Comparison of ENCODE assay signal across 25 mouse cellular contexts in genomic region chr12:65403124-65403523, GRCm38 (mm10).
DNase-seq lines count a peak whose midpoint lies in the region; ATAC-seq lines count a peak whose summit lies in the region.
"Had no signal": no experiment of that assay in that cellular context is flagged by ENCODE, and none has a peak within 500 bp of the region (broad histone marks: within the 10 kb centered on the region; RNA-seq: fewer than 3 reads in every experiment).

No protein-coding gene starts in this region.

- no peaks in the 10 kb centered on the region for H3K4me1 ChIP-seq in forebrain, embryonic 13.5 days
- no peaks in the 10 kb centered on the region for H3K4me1 ChIP-seq in forebrain, embryonic 16.5 days (replicated peaks; ENCODE audit: control insufficient read depth, insufficient read depth, low read length)
- H3K4me1 ChIP-seq in kidney, embryonic 16.5 days (ENCODE audit: insufficient read depth, low read length) = no peaks in the 10 kb centered on the region
- no peaks in the 10 kb centered on the region for H3K4me1 ChIP-seq in midbrain, embryonic 13.5 days (replicated peaks)
- no peaks in the 10 kb centered on the region for H3K4me1 ChIP-seq in midbrain, embryonic 16.5 days (ENCODE audit: control insufficient read depth, insufficient read depth, low read length)
- H3K4me1 ChIP-seq: heart, embryonic 10.5 days; heart, embryonic 13.5 days; hindbrain, embryonic 12.5 days; hindbrain, embryonic 15.5 days; intestine, embryonic 15.5 days had no signal

- 88% methylated on average over 2 of the region's 2 CpGs for WGBS in forebrain, embryonic 13.5 days
- WGBS in forebrain, embryonic 16.5 days = 90% methylated on average over 2 of the region's 2 CpGs
- WGBS in kidney, embryonic 16.5 days = 92% methylated on average over 2 of the region's 2 CpGs
- 94% methylated on average over 2 of the region's 2 CpGs for WGBS in midbrain, embryonic 13.5 days
- 89% methylated on average over 2 of the region's 2 CpGs for WGBS in midbrain, embryonic 16.5 days

- H3K4me2 ChIP-seq in forebrain, embryonic 13.5 days = no peak overlapping the region
- no peak overlapping the region for H3K4me2 ChIP-seq in forebrain, embryonic 16.5 days (ENCODE audit: low read length)
- no peak overlapping the region for H3K4me2 ChIP-seq in kidney, embryonic 16.5 days (replicated peaks; ENCODE audit: low read depth, low read length)
- H3K4me2 ChIP-seq in midbrain, embryonic 13.5 days (replicated peaks) = no peak overlapping the region
- no peak overlapping the region for H3K4me2 ChIP-seq in midbrain, embryonic 16.5 days (ENCODE audit: low read length)
- H3K4me2 ChIP-seq: heart, embryonic 13.5 days; hindbrain, embryonic 12.5 days; hindbrain, embryonic 15.5 days; intestine, embryonic 15.5 days had no signal

- no peaks in the 10 kb centered on the region for H3K36me3 ChIP-seq in forebrain, embryonic 13.5 days (ENCODE audit: poor library complexity, severe bottlenecking)
- H3K36me3 ChIP-seq in forebrain, embryonic 16.5 days (ENCODE audit: control insufficient read depth, insufficient read depth) = no peaks in the 10 kb centered on the region
- no peaks in the 10 kb centered on the region for H3K36me3 ChIP-seq in kidney, embryonic 16.5 days (ENCODE audit: insufficient read depth, low read length)
- no peaks in the 10 kb centered on the region for H3K36me3 ChIP-seq in midbrain, embryonic 13.5 days
- no peaks in the 10 kb centered on the region for H3K36me3 ChIP-seq in midbrain, embryonic 16.5 days (ENCODE audit: control insufficient read depth, insufficient read depth, low read length)
- H3K36me3 ChIP-seq: G1E; heart, embryonic 10.5 days; heart, embryonic 13.5 days; hindbrain, embryonic 12.5 days; hindbrain, embryonic 15.5 days; intestine, embryonic 15.5 days had no signal

- no peaks in the 10 kb centered on the region for H3K27me3 ChIP-seq in forebrain, embryonic 13.5 days
- no peaks in the 10 kb centered on the region for H3K27me3 ChIP-seq in forebrain, embryonic 16.5 days (replicated peaks; ENCODE audit: control insufficient read depth, insufficient read depth, low read length)
- H3K27me3 ChIP-seq in kidney, embryonic 16.5 days (ENCODE audit: insufficient read depth, low read length) = no peaks in the 10 kb centered on the region
- H3K27me3 ChIP-seq in midbrain, embryonic 13.5 days = no peaks in the 10 kb centered on the region
- no peaks in the 10 kb centered on the region for H3K27me3 ChIP-seq in midbrain, embryonic 16.5 days (ENCODE audit: control insufficient read depth, insufficient read depth, low read depth, low read length)
- H3K27me3 ChIP-seq: CH12.LX; heart, embryonic 13.5 days; hindbrain, embryonic 12.5 days; hindbrain, embryonic 15.5 days; intestine, embryonic 15.5 days; Patski had no signal

- H3K9ac ChIP-seq in forebrain, embryonic 13.5 days = no peak overlapping the region
- no peak overlapping the region for H3K9ac ChIP-seq in forebrain, embryonic 16.5 days (replicated peaks; ENCODE audit: low read depth, low read length)
- H3K9ac ChIP-seq in kidney, embryonic 16.5 days (replicated peaks; ENCODE audit: low read length) = no peak overlapping the region
- H3K9ac ChIP-seq in midbrain, embryonic 13.5 days (replicated peaks) = no peak overlapping the region
- H3K9ac ChIP-seq in midbrain, embryonic 16.5 days (ENCODE audit: low read depth, low read length) = no peak overlapping the region
- H3K9ac ChIP-seq: heart, embryonic 13.5 days; hindbrain, embryonic 12.5 days; hindbrain, embryonic 15.5 days; intestine, embryonic 15.5 days had no signal

- no peak for DNase-seq in kidney, postnatal 10 days
- DNase-seq: adrenal gland, postnatal 10 days; adrenal gland, postnatal 36 days; B cell, adult 2 months; cerebellum, adult 18-20 months; cerebellum, adult 9-10 months; cerebellum, postnatal 14 days; gastrocnemius, postnatal 10 days; gastrocnemius, postnatal 36 days; heart, adult 2 months; heart, postnatal 14 days; heart, postnatal 4 days had no signal

- no peak overlapping the region for H3K27ac ChIP-seq in forebrain, embryonic 13.5 days
- H3K27ac ChIP-seq in forebrain, embryonic 16.5 days (ENCODE audit: low read length) = no peak overlapping the region
- no peak overlapping the region for H3K27ac ChIP-seq in kidney, embryonic 16.5 days (ENCODE audit: low read length)
- no peak overlapping the region for H3K27ac ChIP-seq in midbrain, embryonic 13.5 days
- H3K27ac ChIP-seq in midbrain, embryonic 16.5 days (ENCODE audit: low read length) = no peak overlapping the region
- H3K27ac ChIP-seq: heart, adult 2 months; heart, embryonic 10.5 days; heart, embryonic 13.5 days; hindbrain, embryonic 12.5 days; hindbrain, embryonic 15.5 days; intestine, embryonic 15.5 days had no signal

- H3K9me3 ChIP-seq in forebrain, embryonic 13.5 days (replicated peaks) = no peaks in the 10 kb centered on the region
- no peaks in the 10 kb centered on the region for H3K9me3 ChIP-seq in forebrain, embryonic 16.5 days (ENCODE audit: control insufficient read depth, low read length)
- H3K9me3 ChIP-seq in kidney, embryonic 16.5 days (ENCODE audit: low read length) = no peaks in the 10 kb centered on the region
- no peaks in the 10 kb centered on the region for H3K9me3 ChIP-seq in midbrain, embryonic 13.5 days
- no peaks in the 10 kb centered on the region for H3K9me3 ChIP-seq in midbrain, embryonic 16.5 days (replicated peaks; ENCODE audit: control insufficient read depth, low read length, poor library complexity, severe bottlenecking)
- H3K9me3 ChIP-seq: heart, embryonic 10.5 days; heart, embryonic 13.5 days; hindbrain, embryonic 12.5 days; hindbrain, embryonic 15.5 days; intestine, embryonic 15.5 days had no signal

- ATAC-seq in forebrain, embryonic 13.5 days = 0 out of 2 replicates have a peak, but pooled peaks have one; percentile 55
- no peak for ATAC-seq in forebrain, embryonic 16.5 days
- 0 out of 2 replicates have a peak, but pooled peaks have one; percentile 39 for ATAC-seq in kidney, embryonic 16.5 days (ENCODE audit: low FRiP score, low TSS enrichment)
- 0 out of 2 replicates have a peak, but pooled peaks have one; percentile 32 for ATAC-seq in midbrain, embryonic 13.5 days
- no peak; the same call in 1 of the 2 replicates for ATAC-seq in midbrain, embryonic 16.5 days
- ATAC-seq: intestine, embryonic 15.5 days; Patski had no signal

- no peak overlapping the region for H3K4me3 ChIP-seq in forebrain, embryonic 13.5 days
- no peak overlapping the region for H3K4me3 ChIP-seq in forebrain, embryonic 16.5 days (replicated peaks; ENCODE audit: low read length)
- H3K4me3 ChIP-seq in kidney, embryonic 16.5 days (ENCODE audit: low read length) = no peak overlapping the region
- H3K4me3 ChIP-seq in midbrain, embryonic 13.5 days (replicated peaks) = no peak overlapping the region
- no peak overlapping the region for H3K4me3 ChIP-seq in midbrain, embryonic 16.5 days (ENCODE audit: low read depth, low read length)
- H3K4me3 ChIP-seq: heart, adult 2 months; heart, embryonic 10.5 days; heart, embryonic 13.5 days; hindbrain, embryonic 12.5 days; hindbrain, embryonic 15.5 days; intestine, embryonic 15.5 days had no signal

Comparison
In these comparisons a context has a peak if more than half of its experiments do, and no peak if none do; other contexts are left out.
1. ATAC-seq: peak in forebrain, embryonic 13.5 days (single experiment), kidney, embryonic 16.5 days (single experiment) and midbrain, embryonic 13.5 days (single experiment); none in forebrain, embryonic 16.5 days (single experiment) and midbrain, embryonic 16.5 days (single experiment).